Mouse (Mus musculus): ENCODE measurements at regions not wholly inside any gene's neighbourhood (a gene's known extent, or its start where the extent isn't known, plus 50 kb on each side); places are given as distances from the start of the nearest gene placed in this dataset.

DNA sequence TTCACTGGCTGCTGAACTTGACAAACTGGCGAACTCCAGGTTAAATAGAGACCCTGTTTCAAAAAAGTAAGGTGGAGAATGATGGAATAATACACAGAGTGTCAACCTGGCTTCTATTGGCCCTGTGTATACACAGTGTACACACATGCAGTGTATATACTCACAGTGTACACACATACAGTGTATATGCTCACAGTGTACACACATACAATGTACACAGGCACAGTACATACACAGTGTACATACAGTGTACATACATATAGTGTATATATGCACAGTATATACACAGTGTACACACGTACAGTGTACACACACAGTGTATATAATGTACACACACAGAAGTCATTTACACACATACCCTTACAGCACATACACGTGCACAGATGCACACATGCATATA, 52.4 kb upstream of the Aldh1b1 start:
- DNase-seq (ENCODE audit: low spot score in 2 of 2) = no peak

DNA sequence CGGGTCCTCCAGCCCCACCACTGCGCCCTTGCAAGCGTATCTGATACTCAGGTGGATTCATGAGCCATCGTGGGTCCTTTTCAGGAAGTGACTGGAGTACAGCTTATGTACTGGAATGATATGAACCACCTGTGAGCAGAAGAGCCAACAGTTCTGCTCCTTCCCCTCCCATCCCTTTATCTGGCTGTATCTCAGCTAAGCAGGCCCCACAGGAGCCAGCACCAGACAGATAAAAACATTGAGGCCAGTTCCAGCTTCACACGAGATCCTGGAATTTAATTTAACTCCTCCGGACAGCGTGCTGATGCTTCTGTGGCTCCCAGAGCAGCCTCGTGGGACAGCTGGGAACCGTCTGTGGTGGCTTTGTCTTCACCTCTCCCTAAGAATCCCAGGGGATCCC, 53.1 kb upstream of the Aldh1b1 start:
- DNase-seq (ENCODE audit: low spot score in 2 of 2) = no peak

DNA sequence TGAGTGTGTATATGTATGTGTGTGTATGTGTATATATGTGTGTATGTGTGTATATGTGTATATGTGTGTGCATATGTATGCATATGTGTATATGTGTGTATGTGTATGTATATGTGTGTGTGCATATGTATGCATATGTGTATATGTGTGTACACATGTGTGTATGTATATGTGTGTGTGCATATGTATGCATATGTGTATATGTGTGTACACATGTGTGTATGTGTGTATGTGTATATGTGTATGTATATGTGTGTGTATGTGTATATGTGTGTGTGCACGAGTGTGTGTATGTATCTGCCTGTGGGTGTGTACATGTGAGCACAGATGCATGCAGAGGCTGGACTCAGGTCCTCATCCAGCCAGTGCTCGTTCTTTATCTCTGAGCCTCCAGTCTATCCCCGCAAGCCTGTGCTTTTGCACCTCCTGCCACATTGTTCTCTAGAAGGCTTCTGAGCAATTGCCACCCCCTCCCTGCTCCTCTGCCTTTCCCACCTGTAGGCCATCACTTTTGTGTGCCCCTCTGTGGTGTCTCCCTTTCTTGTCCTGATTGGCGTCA, 53.9 kb upstream of the Aldh1b1 start:
- DNase-seq (ENCODE audit: low spot score in 2 of 2) = no peak

DNA sequence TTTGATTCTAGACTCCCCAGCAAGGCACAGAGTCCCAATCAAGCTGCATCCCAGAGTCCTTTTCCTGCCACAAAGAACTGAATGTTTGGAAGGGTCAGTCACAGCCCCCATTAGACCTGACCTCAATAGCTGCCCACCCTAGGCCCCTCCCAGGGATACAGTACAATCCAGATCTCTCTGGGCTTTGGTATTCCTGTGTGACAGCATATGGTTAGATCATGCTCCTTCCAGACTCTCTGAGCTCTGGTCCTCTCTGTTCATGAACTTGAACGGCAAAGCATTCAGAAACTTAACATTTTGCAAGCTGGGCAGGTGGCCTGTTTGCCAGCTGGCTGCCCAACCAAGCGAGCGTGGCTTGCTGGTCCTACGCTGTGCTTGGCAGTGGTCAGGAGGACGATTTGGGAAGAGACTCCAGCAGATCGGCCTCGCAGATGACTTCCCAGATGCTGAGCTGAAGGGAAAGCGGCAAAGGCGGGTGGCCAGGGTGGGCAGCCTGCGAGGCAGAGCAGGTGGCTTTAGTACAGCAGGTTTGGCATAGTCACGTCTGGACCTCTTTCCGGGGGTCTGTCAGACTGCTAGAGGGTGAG, 58.0 kb upstream of the Aldh1b1 start:
- DNase-seq (ENCODE audit: low spot score in 2 of 2) = no peak

DNA sequence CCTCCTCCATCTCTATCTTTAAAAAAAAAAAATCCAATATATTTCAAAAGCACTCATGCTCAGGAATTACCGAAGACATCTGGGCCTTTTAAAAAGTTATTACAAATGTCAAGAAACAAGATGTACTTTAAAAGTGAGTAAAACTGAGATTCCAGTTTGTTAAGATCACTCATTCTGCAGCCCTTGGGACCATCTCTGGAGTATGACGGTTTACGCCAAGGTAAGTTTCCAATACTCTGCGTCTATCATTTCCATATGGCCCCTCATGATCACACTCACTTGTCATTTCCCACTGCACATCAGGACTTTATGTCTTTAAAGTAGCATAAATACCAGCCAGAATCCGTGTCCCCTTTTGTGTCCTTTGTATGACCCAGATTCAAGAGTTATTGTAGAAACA, 58.5 kb upstream of the Aldh1b1 start:
- no peak for DNase-seq (ENCODE audit: low spot score in 2 of 2)

DNA sequence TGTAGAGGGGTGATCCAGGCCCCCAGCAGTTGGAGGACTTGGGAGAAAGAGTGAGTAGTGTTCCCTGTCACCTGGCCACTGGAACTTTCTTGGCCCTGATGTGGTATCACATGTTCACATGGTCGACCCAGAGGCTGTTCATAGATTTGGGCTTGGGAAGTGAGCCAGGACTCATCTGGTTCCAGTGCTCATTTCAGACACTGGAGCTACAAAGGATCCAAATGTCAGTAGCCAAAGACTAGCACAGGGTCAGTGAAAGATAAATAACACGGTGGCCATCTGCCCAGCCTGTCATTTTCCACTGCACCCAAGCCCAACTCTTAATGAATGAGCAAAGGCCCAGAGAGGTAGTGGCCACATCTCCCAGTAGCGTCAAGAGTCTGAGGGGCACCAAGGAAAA, 59.1 kb upstream of the Aldh1b1 start:
- DNase-seq (ENCODE audit: low spot score in 2 of 2) = peak; percentile 44 to 62

DNA sequence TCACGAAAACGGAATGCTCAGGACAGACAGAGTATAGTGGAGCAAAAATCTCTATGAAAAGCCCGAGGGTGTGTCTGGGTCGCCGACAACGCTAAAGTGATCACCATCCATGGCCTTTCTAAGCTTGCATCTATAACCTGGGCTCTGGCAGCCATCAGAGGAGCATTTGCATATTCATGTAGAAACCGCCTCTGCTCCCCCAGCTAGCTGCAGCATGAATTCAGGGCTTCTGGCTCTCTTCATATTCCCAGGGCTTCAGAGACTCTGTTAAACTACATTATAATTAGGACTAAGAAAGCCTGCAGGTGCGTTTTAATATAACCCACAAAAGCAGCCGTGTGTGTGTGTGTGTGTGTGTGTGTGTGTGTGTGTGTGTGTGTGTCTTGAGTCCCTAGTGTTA, 59.7 kb upstream of the Aldh1b1 start:
- no peak for DNase-seq (ENCODE audit: low spot score in 2 of 2)

DNA sequence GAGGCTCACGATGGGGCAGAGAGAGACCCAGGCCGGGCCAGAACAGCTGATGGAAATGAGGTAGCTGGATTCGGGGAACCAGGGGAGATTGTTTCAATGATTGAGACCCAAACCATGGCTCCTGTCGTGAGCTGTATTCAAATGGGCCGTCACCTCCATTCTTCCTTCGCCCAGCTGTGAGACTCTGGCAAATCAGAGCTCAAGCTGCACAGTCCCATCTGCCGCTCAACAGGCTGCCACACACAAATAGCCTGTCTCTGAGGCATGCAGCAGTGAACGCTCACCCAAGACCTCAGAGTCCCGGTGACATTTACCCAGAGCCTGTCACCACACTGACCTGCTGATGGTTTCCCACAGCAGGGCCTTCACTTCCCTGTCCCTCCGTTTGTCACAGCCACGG, 60.1 kb upstream of the Aldh1b1 start:
- DNase-seq (ENCODE audit: low spot score in 2 of 2) = no peak

DNA sequence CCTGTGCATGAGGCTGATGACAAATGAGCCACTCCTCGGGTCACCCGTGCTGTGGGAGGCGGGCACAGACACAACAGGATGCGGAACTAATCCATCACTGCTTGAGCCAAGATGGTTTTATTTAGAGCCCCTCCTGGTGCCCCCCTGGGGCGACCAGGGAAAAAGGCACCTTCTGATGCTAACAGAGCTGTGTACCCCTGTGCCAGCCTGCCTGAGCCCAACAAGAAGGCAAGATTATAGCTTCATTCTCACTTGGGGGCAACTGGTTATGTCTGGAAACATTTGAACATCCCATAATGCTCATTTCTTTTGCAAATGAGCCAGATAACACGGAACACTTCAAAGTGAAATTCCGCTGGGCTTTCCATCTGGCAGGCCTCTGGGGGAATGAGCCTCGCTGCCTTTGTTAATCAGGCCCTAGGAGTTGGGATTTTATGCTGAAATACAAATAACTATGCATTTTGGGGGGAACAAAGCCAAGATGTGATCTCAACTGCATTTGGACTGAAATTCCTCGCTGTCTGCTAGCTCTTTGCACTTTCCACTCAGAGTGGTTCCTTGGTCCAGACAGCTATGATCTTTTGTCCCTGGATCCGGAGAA, 62.5 kb upstream of the Aldh1b1 start:
- no peak for DNase-seq (ENCODE audit: low spot score in 2 of 2)

DNA sequence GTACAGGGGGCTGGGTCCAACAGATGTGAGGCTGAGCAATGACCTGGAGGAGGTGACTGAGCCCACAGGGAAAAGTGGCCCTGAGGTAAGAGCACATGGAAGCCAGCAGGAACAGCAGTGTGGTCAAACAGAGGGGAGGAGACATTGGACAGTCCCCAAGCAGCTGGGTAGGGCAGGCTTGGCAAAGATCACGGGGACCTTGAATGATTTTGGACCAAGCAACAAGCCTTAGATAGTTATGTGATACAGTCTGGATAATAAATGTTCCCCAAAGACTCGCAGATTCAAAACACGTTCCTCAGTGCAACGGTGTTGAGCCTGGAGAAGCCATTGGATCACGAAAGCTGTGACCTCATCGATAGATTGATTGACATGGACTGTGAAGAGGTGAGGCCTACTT, 64.8 kb upstream of the Aldh1b1 start:
- no peak for DNase-seq (ENCODE audit: low spot score in 2 of 2)

DNA sequence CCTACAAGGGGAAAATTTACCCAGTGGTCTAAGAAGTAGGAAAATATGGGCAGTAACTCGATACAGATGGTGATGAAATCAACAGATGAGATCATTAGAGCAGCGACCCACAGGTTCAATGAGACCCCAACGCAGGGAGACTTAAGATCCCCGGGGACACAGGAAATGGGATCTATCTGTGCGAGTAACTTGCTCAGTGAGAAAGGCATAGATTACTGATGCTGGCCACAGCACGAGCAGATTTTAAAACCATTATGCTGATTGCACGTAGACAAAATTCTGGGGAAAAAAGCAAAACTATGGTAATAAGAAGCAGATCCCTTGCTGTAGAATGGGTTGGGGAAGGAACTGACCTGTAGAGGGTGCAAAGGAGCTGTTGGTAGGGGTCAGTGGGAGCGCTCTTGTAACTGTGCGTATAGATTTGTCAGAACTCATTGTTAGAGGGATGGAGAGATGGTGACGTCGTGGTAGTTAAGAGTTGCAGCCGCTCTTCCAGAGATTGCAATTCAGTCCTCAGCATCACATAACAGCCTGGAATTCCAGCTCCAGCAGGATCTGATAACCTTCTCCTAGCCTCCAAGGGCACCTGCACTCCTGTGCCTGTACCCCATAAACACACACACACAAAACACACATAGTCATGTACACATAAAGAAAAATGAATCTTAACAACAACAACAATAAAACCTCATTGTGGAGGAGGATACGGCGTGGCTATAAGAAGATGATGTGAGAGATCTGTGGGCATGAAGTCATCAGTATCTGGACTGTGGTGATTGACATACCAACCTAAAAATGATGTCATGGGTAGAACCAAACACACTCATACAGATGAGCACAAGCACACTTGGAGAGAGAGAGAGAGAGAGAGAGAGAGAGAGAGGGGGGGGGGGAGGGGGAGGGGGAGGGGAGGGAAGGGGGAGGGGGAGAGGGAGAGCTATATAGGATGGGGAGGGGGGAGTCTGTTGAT, 67.7 kb upstream of the Aldh1b1 start:
- no peak for DNase-seq (ENCODE audit: low spot score in 2 of 2)

DNA sequence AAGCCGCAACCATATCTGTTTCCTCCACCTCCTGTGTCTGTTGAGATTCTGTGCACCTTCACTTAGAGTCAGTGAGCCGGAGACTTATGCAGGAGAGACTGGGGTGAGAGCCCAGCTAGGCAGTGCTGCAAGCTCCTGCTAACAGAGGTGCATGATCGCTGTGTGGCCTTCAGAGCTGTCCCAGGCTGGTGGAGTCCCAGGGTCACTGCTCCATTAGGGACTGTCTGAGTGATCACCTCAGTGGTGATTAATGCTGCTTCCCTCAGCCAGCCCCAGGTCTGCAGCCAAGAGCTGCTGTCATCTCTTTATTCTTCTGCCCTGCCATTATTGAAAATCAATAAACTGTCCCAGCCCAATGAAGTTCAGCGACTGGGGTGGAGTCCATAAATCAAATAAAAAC, 69.0 kb upstream of the Aldh1b1 start:
- no peak for DNase-seq (ENCODE audit: low spot score in 2 of 2)

DNA sequence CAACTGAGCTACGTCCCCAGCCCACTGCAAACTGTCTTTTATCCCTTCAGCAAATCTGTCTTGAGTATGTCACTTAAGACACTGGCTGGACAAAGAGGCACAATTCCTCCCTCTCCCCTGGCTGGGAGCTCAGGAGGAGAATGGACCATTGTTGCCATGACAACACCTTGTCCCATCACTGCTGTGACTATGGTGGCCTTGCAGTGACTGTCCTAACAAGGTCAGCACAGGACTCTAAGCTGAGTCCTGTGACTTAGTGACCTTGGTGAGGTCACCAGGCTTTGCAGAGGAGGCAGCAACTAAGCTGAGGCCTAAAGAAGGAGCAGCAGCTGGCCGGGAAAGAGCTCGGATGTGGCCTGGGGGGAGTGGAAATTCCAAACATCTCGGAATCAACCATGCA, 70.0 kb upstream of the Aldh1b1 start:
- no peak for DNase-seq (ENCODE audit: low spot score in 2 of 2)

DNA sequence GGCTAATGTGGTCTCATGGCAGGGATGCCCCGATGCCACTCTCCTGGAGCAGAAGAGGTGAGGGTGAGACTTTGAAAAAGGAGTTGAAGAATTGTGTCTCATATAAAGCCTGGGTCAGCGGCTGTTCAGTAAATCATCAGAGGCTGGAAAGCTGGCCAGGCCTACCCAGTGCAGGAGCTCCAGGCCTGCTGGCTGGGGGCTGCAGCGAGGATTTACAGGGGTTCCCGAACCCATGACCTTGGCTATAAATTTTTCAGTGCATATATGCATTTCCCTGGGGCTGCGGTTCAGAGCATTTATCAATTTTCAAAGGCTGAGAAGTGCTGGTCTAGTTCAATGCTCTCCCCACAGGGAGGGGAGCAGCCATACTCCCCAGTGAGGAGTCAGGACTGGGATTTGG, 70.9 kb upstream of the Aldh1b1 start:
- no peak for DNase-seq (ENCODE audit: low spot score in 2 of 2)

DNA sequence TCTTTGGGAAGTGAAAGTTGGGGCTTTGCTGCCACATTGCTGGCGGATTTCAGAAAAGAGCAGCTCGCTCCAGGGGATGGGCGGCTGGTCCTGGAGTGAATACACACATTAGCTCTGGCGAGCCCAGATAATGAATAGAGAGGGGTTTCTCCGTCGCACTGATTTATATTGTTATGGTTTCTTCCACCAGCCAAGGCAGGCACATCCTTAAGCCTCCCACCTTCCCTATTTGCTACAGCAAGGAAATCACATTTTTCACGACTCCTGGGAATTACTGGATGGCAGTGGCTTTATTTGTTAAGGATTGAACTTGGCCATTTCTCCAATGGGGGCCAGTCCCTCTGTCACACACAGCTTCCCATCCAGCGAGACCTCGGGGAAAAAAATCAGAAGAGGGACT, 71.3 kb upstream of the Aldh1b1 start:
- no peak for DNase-seq (ENCODE audit: low spot score in 2 of 2)

DNA sequence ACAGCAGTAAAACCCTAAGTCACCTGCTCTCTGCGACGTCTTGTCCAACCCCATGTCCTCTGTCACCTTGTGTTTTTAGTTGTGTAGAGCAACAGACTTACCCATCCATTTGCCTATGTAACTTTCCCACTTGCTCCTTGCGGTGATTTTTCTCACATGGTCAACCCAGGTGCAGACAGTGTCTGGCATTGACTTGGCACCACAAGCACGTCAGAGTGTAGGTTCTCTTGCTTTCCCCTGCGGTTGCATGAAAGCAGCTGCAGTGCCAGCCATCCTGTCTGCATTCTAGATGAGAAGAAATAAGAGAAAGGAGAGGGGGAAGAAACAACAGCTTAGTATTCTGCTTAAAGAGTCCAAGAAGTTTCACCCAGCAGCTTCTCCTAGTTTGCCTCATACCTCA, 72.0 kb upstream of the Aldh1b1 start:
- DNase-seq (ENCODE audit: low spot score in 2 of 2) = no peak

DNA sequence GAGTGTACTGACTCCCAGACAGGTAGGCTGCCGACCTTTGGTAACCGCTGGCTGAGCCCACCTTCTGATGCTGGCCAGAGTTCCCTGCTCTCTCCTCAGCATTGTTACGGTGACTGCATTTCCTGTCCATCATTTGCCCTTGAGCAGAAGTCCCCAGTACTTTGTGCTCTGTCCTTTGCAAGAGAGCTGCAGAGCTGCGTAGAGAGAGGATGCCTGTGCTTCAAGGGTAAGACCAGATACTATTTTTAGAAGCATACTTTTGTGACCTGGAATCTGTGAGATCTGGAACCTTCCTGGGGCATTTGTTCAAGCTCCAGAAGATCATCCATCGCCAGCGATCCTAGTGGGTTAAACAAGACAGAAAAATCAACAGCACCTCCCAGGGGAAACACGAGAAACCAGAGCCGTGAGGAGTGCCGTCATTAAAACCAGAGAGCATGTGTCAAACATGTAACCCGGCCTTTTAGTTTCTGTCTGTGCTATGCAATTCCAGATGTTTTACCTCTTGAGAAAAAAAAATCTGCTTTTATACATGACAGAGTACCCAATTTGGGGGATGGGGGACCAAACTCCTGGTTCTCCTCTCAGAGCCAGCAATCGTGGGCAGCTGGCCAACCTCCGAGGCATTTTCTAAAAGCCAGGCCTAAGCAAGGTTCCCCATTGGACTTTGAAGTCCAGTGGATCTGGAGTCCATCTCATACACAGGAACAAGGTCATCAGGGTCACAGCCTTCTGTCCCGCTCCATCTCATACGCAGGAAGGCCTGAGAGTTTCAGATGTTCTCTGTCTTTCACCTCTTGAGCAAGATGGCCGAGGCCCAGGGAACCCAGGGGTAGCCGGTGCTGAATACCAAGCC, 73.5 kb upstream of the Aldh1b1 start:
- DNase-seq (ENCODE audit: low spot score in 2 of 2) = no peak

DNA sequence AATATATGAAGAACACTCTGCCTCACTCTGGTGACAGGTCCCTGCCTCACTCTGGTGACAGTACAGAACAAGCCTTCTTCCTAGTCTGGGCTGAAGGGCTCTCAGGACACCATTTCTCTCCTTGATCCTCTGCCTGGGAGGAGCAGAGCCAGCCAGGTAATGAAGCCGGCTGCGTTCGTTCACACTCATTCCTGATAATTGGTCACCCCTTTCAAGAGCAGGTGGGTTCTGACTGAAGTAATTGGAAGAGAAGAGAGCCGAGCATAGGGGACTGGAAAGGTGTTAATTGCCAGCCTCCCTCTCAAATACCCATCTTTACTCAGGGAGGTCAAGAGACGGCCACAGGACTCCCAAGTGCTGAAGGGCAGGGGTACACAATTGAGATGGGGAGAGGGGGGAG, 78.5 kb upstream of the Aldh1b1 start:
- DNase-seq (ENCODE audit: low spot score in 2 of 2) = no peak

DNA sequence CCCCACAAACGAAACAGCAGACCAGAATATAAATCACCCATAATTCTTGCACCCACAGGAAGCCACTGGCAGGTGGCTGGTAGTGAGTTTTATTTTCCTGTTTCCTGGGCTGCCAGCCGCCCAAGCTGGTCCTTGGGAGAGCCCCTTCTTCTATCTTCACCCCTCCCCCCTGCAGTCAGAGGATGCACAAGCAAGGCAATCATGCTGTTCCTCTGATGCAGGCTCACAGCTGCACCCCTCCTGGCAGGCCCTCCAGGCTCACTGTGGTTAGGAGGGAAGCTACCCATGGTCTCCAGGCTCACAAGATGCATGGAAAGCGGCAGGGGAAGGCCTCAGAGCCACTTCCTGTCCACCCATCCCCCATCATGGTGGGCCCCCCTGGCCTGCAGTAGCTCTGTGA, 79.3 kb upstream of the Aldh1b1 start:
- no peak for DNase-seq (ENCODE audit: low spot score in 2 of 2)

DNA sequence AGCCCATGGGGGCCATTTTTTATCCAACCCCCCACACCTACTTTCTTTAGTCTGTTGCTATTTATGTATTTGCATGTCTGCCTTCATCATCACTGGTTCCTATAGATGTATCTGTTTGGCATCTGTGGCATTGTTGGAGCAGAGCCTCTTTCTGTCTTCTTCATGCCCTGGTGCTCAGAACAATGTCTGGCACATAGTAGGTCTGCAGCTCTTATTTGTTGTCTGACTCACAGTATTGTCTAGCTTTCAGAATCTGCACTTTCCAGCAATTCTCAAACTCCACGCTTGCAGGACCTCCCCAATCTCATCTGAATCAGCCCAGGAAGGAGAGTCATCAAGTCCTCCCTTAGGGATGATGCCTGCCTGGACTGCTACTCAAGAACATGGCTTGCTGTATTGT, 82.9 kb upstream of the Aldh1b1 start:
- no peak for DNase-seq (ENCODE audit: low spot score in 2 of 2)

DNA sequence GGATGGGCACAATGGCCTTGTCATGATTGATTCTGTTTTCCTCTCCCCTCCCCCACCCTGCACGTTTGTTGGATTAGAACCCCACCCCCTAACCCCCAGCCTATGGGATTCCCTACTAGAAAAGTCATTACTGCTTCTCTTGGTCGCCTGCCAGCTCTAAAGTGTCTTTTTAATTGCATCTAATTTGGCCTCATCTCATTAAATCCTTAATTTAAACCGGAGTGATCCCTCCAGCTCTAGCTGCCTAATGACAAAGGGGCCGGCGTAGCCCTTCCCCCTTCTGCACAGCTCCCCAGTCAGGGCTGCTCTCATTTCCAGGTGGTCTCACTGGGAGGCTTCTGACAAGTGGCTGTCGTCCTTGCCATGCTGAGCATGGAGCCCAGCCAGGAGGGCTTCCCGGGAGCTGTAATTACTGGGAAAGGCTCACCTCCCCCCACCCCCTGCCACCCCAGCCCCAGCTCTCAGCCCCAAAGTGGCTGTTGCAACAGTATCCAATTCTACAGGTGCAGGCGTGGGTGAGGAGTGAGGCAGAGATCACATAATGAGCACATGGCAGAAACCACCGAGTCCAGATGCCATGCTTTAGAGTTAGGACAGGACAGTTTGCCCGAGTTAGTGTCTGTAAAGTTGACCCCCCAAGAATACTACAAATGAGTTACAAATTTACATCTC, 84.8 kb upstream of the Aldh1b1 start:
- no peak for DNase-seq (ENCODE audit: low spot score in 2 of 2)

All from heart, adult 9 months (tissue).